Comparison of ENCODE assay signal across 12 mouse cellular contexts in the genomic region with DNA sequence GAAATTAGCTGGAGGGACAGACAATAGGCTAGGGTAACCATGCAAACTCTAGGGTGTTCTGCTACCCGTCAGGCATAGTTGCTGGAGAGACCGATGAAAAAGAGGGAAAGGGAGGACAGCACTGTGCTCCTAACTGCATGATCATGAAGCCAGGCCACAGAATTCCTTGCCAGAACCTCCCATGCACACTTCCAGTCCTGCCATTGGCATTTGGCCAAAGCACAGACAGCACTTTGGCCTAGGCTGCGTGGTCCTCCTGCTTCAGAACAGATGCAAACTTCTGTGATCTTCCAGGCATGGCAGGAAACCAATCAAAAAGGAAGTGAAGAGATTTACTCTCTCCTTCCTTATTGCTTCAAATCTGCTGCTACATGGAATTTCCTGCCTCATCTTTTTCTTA. TPM values are rescaled to one million over a fixed set of nuclear protein-coding genes. Genes with fewer than 3 reads are reported as not detected.
DNase-seq lines count a peak whose midpoint lies in the region; ATAC-seq and TF ChIP-seq lines count a peak whose summit lies in the region.
"Had no signal": no experiment of that assay in that cellular context is flagged by ENCODE, and none has a peak within 500 bp of the region (broad histone marks: within the 10 kb centered on the region; RNA-seq: fewer than 3 reads in every experiment).

No protein-coding gene starts in this region.

- peak; percentile 10 for DNase-seq in limb, embryonic 14.5 days (ENCODE audit: low spot score)
- no peak for DNase-seq in limb, embryonic 10.5 days (ENCODE audit: low spot score)
- peak; percentile 1 for DNase-seq in ZHBTc4 (ENCODE audit: low read depth, low spot score)
- peak; percentile 19 for DNase-seq in heart, adult 8-10 months (ENCODE audit: low spot score)
- peak; percentile 70 for DNase-seq in kidney, postnatal 10 days
- DNase-seq in layer of hippocampus, adult 9-10 months (ENCODE audit: low spot score): no peak
- no peak for DNase-seq in right cerebral cortex, postnatal 25 days
- DNase-seq: forebrain, postnatal 0 days; layer of hippocampus, postnatal 36 days had no signal

- H3K9me3 ChIP-seq in limb, embryonic 14.5 days (ENCODE audit: control insufficient read depth, low read length): no peaks in the 10 kb centered on the region
- no peaks in the 10 kb centered on the region for H3K9me3 ChIP-seq in limb, embryonic 10.5 days (replicated peaks)
- H3K9me3 ChIP-seq: hindbrain, embryonic 12.5 days had no signal

- H3K27me3 ChIP-seq in limb, embryonic 14.5 days (ENCODE audit: control insufficient read depth, insufficient read depth, low read length): no peaks in the 10 kb centered on the region
- no peaks in the 10 kb centered on the region for H3K27me3 ChIP-seq in limb, embryonic 10.5 days (ENCODE audit: low read depth, poor library complexity, severe bottlenecking)
- H3K27me3 ChIP-seq: hindbrain, embryonic 12.5 days had no signal

- H3K4me2 ChIP-seq in limb, embryonic 14.5 days (replicated peaks; ENCODE audit: low read depth, low read length, severe bottlenecking): no peak overlapping the region
- H3K4me2 ChIP-seq: hindbrain, embryonic 12.5 days had no signal

- 59% methylated on average over 3 of the region's 3 CpGs for WGBS in limb, embryonic 14.5 days
- WGBS in limb, embryonic 10.5 days: 77% methylated on average over 3 of the region's 3 CpGs

- H3K9ac ChIP-seq in limb, embryonic 14.5 days (ENCODE audit: low read depth, low read length, severe bottlenecking): no peak overlapping the region
- H3K9ac ChIP-seq: forebrain, postnatal 0 days; hindbrain, embryonic 12.5 days had no signal

- H3K36me3 ChIP-seq in limb, embryonic 14.5 days (ENCODE audit: control insufficient read depth, insufficient read depth, low read length): no peaks in the 10 kb centered on the region
- no peaks in the 10 kb centered on the region for H3K36me3 ChIP-seq in limb, embryonic 10.5 days
- H3K36me3 ChIP-seq: hindbrain, embryonic 12.5 days had no signal

- ATAC-seq in limb, embryonic 14.5 days (ENCODE audit: low FRiP score, low read depth): no peak
- ATAC-seq: forebrain, postnatal 0 days had no signal

- no peak for TF ChIP-seq POLR2A in limb, embryonic 14.5 days (IDR thresholded peaks at IDR 0.05; ENCODE audit: borderline replicate concordance, extremely low read depth, insufficient read depth, insufficient read length)

- no peaks in the 10 kb centered on the region for H3K4me1 ChIP-seq in limb, embryonic 14.5 days (ENCODE audit: control insufficient read depth, insufficient read depth, low read length)
- H3K4me1 ChIP-seq in limb, embryonic 10.5 days: no peaks in the 10 kb centered on the region
- H3K4me1 ChIP-seq: hindbrain, embryonic 12.5 days had no signal

- no peak overlapping the region for H3K27ac ChIP-seq in limb, embryonic 14.5 days (replicated peaks; ENCODE audit: low read depth, low read length)
- no peak overlapping the region for H3K27ac ChIP-seq in limb, embryonic 10.5 days
- H3K27ac ChIP-seq: hindbrain, embryonic 12.5 days had no signal

- H3K4me3 ChIP-seq in limb, embryonic 14.5 days (replicated peaks; ENCODE audit: low read length): no peak overlapping the region
- no peak overlapping the region for H3K4me3 ChIP-seq in limb, embryonic 10.5 days
- H3K4me3 ChIP-seq: hindbrain, embryonic 12.5 days; myocyte had no signal

RNA-seq across cellular contexts. Expression of a gene that starts 2.0 kb away (rescaled TPM):
- polyA plus RNA-seq in limb, embryonic 14.5 days (2012; rRNA removed): not detected in 2 replicates
- not detected in 2 replicates for polyA plus RNA-seq in limb, embryonic 14.5 days (2014; fragmentation: Nextera tagmentation; extraction: Ambion mirVana)
- not detected in 2 replicates for polyA plus RNA-seq in limb, embryonic 10.5 days (2016; fragmentation: Nextera tagmentation; extraction: Ambion mirVana)
- total RNA-seq in heart, adult 8-10 months (2022): not detected
- total RNA-seq: forebrain, postnatal 0 days; layer of hippocampus, postnatal 36 days had no signal
- polyA plus RNA-seq: embryonic facial prominence, embryonic 11.5 days; forebrain, postnatal 0 days; hindbrain, embryonic 12.5 days had no signal

RNA-seq across cellular contexts. Expression of a gene that starts 2.2 kb away (rescaled TPM):
- polyA plus RNA-seq in limb, embryonic 14.5 days (2012; rRNA removed): not detected in 2 replicates
- not detected in 2 replicates for polyA plus RNA-seq in limb, embryonic 14.5 days (2014; fragmentation: Nextera tagmentation; extraction: Ambion mirVana)
- not detected in 2 replicates for polyA plus RNA-seq in limb, embryonic 10.5 days (2016; fragmentation: Nextera tagmentation; extraction: Ambion mirVana)
- not detected for total RNA-seq in heart, adult 8-10 months (2022)
- total RNA-seq: forebrain, postnatal 0 days; layer of hippocampus, postnatal 36 days had no signal
- polyA plus RNA-seq: embryonic facial prominence, embryonic 11.5 days; forebrain, postnatal 0 days; hindbrain, embryonic 12.5 days; myocyte had no signal

RNA-seq across cellular contexts. Expression of a gene that starts 21.8 kb away (rescaled TPM):
- polyA plus RNA-seq in limb, embryonic 14.5 days (2012; rRNA removed): not detected in 2 replicates
- polyA plus RNA-seq in limb, embryonic 14.5 days (2014; fragmentation: Nextera tagmentation; extraction: Ambion mirVana): not detected in 2 replicates
- polyA plus RNA-seq in limb, embryonic 10.5 days (2016; fragmentation: Nextera tagmentation; extraction: Ambion mirVana): not detected in 2 replicates
- not detected for total RNA-seq in heart, adult 8-10 months (2022)
- total RNA-seq: forebrain, postnatal 0 days; layer of hippocampus, postnatal 36 days had no signal
- polyA plus RNA-seq: embryonic facial prominence, embryonic 11.5 days; forebrain, postnatal 0 days; hindbrain, embryonic 12.5 days; myocyte had no signal

RNA-seq across cellular contexts. Expression of a gene that starts 37.1 kb away (rescaled TPM):
- polyA plus RNA-seq in limb, embryonic 14.5 days (2012; rRNA removed): not detected in 2 replicates
- not detected in 2 replicates for polyA plus RNA-seq in limb, embryonic 14.5 days (2014; fragmentation: Nextera tagmentation; extraction: Ambion mirVana)
- polyA plus RNA-seq in limb, embryonic 10.5 days (2016; fragmentation: Nextera tagmentation; extraction: Ambion mirVana): not detected in 2 replicates
- not detected for total RNA-seq in heart, adult 8-10 months (2022)
- total RNA-seq: forebrain, postnatal 0 days; layer of hippocampus, postnatal 36 days had no signal
- polyA plus RNA-seq: embryonic facial prominence, embryonic 11.5 days; forebrain, postnatal 0 days; hindbrain, embryonic 12.5 days; myocyte had no signal

RNA-seq across cellular contexts. Expression of a gene that starts 42.0 kb away (rescaled TPM):
- polyA plus RNA-seq in limb, embryonic 14.5 days (2012; rRNA removed): not detected in 2 replicates
- not detected in 2 replicates for polyA plus RNA-seq in limb, embryonic 14.5 days (2014; fragmentation: Nextera tagmentation; extraction: Ambion mirVana)
- polyA plus RNA-seq in limb, embryonic 10.5 days (2016; fragmentation: Nextera tagmentation; extraction: Ambion mirVana): not detected in 2 replicates
- not detected for total RNA-seq in heart, adult 8-10 months (2022)
- total RNA-seq: forebrain, postnatal 0 days; layer of hippocampus, postnatal 36 days had no signal
- polyA plus RNA-seq: embryonic facial prominence, embryonic 11.5 days; forebrain, postnatal 0 days; hindbrain, embryonic 12.5 days; myocyte had no signal

Comparison
In these comparisons a context has a peak if more than half of its experiments do, and no peak if none do; other contexts are left out.
1. DNase-seq: peak in limb, embryonic 14.5 days (single experiment), ZHBTc4 (single experiment), heart, adult 8-10 months (single experiment) and kidney, postnatal 10 days (single experiment); none in limb, embryonic 10.5 days (single experiment), layer of hippocampus, adult 9-10 months (single experiment) and right cerebral cortex, postnatal 25 days (single experiment).